Mouse (Mus musculus): ENCODE results near the gene Cdh16.

Cdh16 gene

GRCm38 (mm10) chr8:104576820-104577219 lies 47.4 kb downstream of the Cdh16 start:
- no peak for DNase-seq (ENCODE audit: low spot score in 2 of 2)

GRCm38 (mm10) chr8:104570436-104571343 lies 53.5 kb downstream of the Cdh16 start:
- peak; percentile 54 to 77 for DNase-seq (ENCODE audit: low spot score in 2 of 2)

DNA sequence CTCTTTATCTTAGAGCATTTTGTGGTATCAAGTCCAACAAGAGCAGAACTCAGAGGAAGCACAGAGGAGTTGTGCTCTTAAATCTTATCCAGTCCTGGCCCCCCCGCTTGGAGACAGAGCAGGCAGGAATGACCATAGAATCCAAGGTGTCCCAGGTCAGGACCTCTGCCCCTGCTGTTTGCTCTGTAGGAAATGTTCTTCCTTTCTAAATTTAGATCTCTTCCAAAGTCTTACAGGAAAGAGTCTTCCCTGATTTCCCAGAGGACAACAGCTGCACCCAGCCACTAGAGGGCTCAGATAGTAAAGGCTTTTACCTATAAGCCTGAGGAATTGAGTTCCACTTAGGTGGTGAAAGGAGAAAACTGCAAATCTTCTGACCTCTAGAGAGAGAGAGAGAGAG lies 54.6 kb downstream of the Cdh16 start:
- DNase-seq (ENCODE audit: low spot score in 2 of 2): no peak

GRCm38 (mm10) chr8:104565457-104565798 lies 58.8 kb downstream of the Cdh16 start:
- no peak for DNase-seq (ENCODE audit: low spot score in 2 of 2)

DNA sequence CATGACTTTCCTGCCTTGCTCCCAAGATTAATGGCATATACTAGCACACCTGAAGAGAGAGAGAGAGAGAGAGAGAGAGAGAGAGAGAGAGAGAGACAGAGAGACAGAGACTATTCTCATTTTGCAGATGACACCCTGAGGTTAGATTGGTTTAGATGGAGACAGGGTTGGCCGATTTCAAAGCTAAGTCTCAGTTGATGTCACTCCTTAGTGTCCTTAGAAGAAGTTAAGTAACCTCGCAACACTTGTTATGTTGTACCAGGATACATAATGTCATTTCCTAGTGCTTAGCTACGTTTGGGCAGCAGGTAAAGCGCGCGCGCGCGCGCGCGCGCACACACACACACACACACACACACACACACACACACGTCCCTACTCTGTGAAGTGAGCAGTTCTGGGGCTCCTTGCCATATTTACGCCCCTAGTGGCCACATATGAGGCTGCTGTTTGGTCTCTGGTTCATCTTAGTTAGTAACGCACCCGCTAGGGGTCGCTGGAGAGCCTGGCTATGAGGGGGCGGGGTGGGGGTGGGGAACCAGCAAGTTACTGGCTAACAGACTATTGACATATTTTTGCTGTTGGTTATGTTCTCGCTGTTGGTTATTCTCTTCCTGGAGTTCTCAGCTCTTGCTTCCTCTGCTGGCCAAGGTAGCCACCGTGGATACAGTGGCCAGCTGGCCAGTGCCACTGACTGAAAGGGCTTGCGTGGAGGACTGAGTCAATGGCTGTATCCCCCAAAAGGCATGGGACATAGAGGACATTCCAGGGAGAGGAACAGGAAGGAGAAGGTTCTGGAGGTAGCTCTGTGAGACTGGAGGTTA lies 59.4 kb downstream of the Cdh16 start:
- peak; percentile 57 to 67 for DNase-seq (ENCODE audit: low spot score in 2 of 2)

GRCm38 (mm10) chr8:104560731-104561130 lies 63.5 kb downstream of the Cdh16 start:
- DNase-seq (ENCODE audit: low spot score in 2 of 2): no peak

DNA sequence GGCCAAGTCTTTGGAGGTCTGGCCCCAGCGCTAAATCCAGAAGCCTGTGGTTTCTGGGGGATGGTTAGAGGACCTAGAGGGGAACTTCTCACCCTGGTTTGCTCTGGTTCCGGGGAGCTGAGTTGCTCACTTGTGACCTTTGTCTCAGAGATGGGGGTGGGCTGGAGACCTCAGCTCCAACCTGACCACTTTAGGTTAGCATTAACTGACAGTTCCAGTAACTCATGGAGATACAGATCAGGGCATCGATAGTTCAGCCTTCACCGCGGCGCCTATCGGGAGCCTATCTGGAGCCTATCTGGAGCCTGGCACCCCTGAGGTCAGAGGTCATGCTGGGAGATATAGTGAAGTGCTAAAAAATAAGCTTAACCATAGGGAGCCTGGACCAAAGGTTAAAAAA lies 67.0 kb downstream of the Cdh16 start:
- DNase-seq (ENCODE audit: low spot score in 2 of 2): no peak

- DNase-seq (ENCODE audit: low spot score in 2 of 2): no peak
Measured at GRCm38 (mm10) chr8:104555191-104555590, 69.0 kb downstream of the Cdh16 start.

Measured in frontal cortex, postnatal 14 days (tissue).